Comparison of ENCODE assay signal across 8 mouse cellular contexts in the genomic region with DNA sequence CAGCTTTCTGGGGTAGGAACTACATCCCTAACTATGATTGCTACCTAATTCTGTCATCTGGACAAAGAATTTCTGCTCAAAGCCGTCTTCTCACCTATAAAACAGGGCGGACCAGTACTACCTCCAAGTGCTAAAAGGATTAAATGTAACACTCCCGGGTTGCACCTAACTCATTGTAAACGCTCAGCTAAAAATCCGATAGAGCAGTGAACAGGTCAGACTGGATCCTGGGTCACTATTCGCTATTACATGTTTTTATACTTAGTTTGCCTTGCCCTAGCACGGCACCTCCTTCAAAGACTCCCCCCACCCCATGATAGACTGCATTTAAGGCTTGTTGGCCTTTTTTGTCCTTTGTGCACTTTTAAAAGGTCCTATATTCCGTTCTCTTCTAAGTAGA. TPM values are rescaled to one million over a fixed set of nuclear protein-coding genes. Genes with fewer than 3 reads are reported as not detected.
DNase-seq lines count a peak whose midpoint lies in the region; ATAC-seq and TF ChIP-seq lines count a peak whose summit lies in the region.

No protein-coding gene starts in this region.

- H3K27ac ChIP-seq in kidney, embryonic 15.5 days, result peak overlapping the region; percentile 93; the same call in 1 of the 2 replicates
- H3K27ac ChIP-seq in bone marrow macrophage, adult 2 months (ENCODE audit: insufficient read depth, low read depth, low read length), result no peak overlapping the region
- H3K27ac ChIP-seq in hindbrain, embryonic 13.5 days, result no peak overlapping the region
- H3K27ac ChIP-seq in midbrain, embryonic 14.5 days (replicated peaks; ENCODE audit: low read depth, low read length), result no peak overlapping the region

- WGBS in kidney, embryonic 15.5 days, result 3% methylated on average over 8 of the region's 8 CpGs
- WGBS in hindbrain, embryonic 13.5 days, result 16% methylated on average over 8 of the region's 8 CpGs
- WGBS in midbrain, embryonic 14.5 days, result 6% methylated on average over 8 of the region's 8 CpGs

- H3K9ac ChIP-seq in kidney, embryonic 15.5 days, result peak overlapping the region; percentile 97
- peak overlapping the region; percentile 94 for H3K9ac ChIP-seq in hindbrain, embryonic 13.5 days
- peak overlapping the region; percentile 87 for H3K9ac ChIP-seq in midbrain, embryonic 14.5 days (replicated peaks; ENCODE audit: low read length)

- peaks cover 7% of the 10 kb centered on the region for H3K36me3 ChIP-seq in kidney, embryonic 15.5 days
- H3K36me3 ChIP-seq in hindbrain, embryonic 13.5 days, result no peaks in the 10 kb centered on the region; the same call in 1 of the 2 replicates
- H3K36me3 ChIP-seq in midbrain, embryonic 14.5 days (ENCODE audit: control insufficient read depth, insufficient read depth, low read length), result 0 out of 2 replicates have a peak, but pooled peaks cover 3% of the 10 kb centered on the region

- no peak for TF ChIP-seq CTCF in bone marrow macrophage, adult 2 months (IDR thresholded peaks at IDR 0.05; ENCODE audit: low read depth, low read length)

- ATAC-seq in kidney, embryonic 15.5 days (replicated peaks; ENCODE audit: low FRiP score), result no peak
- ATAC-seq in hindbrain, embryonic 13.5 days (ENCODE audit: low FRiP score), result no peak
- ATAC-seq in midbrain, embryonic 14.5 days (ENCODE audit: low FRiP score, low TSS enrichment), result no peak

- DNase-seq in kidney, postnatal 25 days, result no peak
- peak; percentile 19 for DNase-seq in midbrain, embryonic 14.5 days
- no peak for DNase-seq in adrenal gland, adult 8-10 months
- no peak for DNase-seq in frontal cortex, postnatal 25 days (ENCODE audit: low spot score in 2 of 2)
- no peak for DNase-seq in layer of hippocampus, adult 11-12 months (ENCODE audit: low spot score)

- no peaks in the 10 kb centered on the region for H3K27me3 ChIP-seq in kidney, embryonic 15.5 days
- no peaks in the 10 kb centered on the region for H3K27me3 ChIP-seq in hindbrain, embryonic 13.5 days
- no peaks in the 10 kb centered on the region for H3K27me3 ChIP-seq in midbrain, embryonic 14.5 days (ENCODE audit: control insufficient read depth, insufficient read depth, low read length)

- peak overlapping the region; percentile 94 for H3K4me3 ChIP-seq in kidney, embryonic 15.5 days (replicated peaks)
- H3K4me3 ChIP-seq in bone marrow macrophage, adult 2 months (ENCODE audit: insufficient read depth, low read length), result peak overlapping the region; percentile 84
- peak overlapping the region; percentile 90 for H3K4me3 ChIP-seq in hindbrain, embryonic 13.5 days
- peak overlapping the region; percentile 87 for H3K4me3 ChIP-seq in midbrain, embryonic 14.5 days (replicated peaks; ENCODE audit: low read depth, low read length)

- peak overlapping the region; percentile 75 for H3K4me2 ChIP-seq in kidney, embryonic 15.5 days
- H3K4me2 ChIP-seq in hindbrain, embryonic 13.5 days, result peak overlapping the region; percentile 88
- H3K4me2 ChIP-seq in midbrain, embryonic 14.5 days (ENCODE audit: low read length), result peak overlapping the region; percentile 86

- no peaks in the 10 kb centered on the region for H3K9me3 ChIP-seq in kidney, embryonic 15.5 days (replicated peaks)
- no peaks in the 10 kb centered on the region for H3K9me3 ChIP-seq in hindbrain, embryonic 13.5 days
- no peaks in the 10 kb centered on the region for H3K9me3 ChIP-seq in midbrain, embryonic 14.5 days (ENCODE audit: control insufficient read depth, low read length)

- H3K4me1 ChIP-seq in kidney, embryonic 15.5 days, result peaks cover 57% of the 10 kb centered on the region
- H3K4me1 ChIP-seq in bone marrow macrophage, adult 2 months (ENCODE audit: control insufficient read depth, insufficient read depth, low read length), result peaks cover 14% of the 10 kb centered on the region
- peaks cover 46% of the 10 kb centered on the region for H3K4me1 ChIP-seq in hindbrain, embryonic 13.5 days (replicated peaks)
- peaks cover 21% of the 10 kb centered on the region; the same call in 1 of the 2 replicates for H3K4me1 ChIP-seq in midbrain, embryonic 14.5 days (ENCODE audit: control insufficient read depth, insufficient read depth, low read length)

- TF ChIP-seq POLR2A in bone marrow macrophage, adult 2 months (IDR thresholded peaks at IDR 0.05; ENCODE audit: borderline replicate concordance, low read depth, low read length), result no peak

RNA-seq across cellular contexts. Expression of gene Nudt4, which starts 1.6 kb away (rescaled TPM):
- polyA plus RNA-seq in kidney, embryonic 15.5 days (2015; fragmentation: Nextera tagmentation; extraction: Ambion mirVana), result 113 and 125 TPM in 2 replicates
- 42.5 and 43.1 TPM in 2 replicates for polyA plus RNA-seq in bone marrow macrophage, adult 2 months (2012; ENCODE audit: insufficient read depth, insufficient read length, missing spikeins)
- polyA plus RNA-seq in hindbrain, embryonic 13.5 days (2015; fragmentation: Nextera tagmentation; extraction: Ambion mirVana), result 74.6 and 76.5 TPM in 2 replicates
- polyA plus RNA-seq in midbrain, embryonic 14.5 days (2014; fragmentation: Nextera tagmentation; extraction: Ambion mirVana), result 64.9 and 80.0 TPM in 2 replicates
- total RNA-seq in adrenal gland, adult 8-10 months (2022), result 100 to 1,000 TPM in 3 of 4 experiments, 10 to 100 TPM in 1; 94.5 to 230 (median 162) TPM

RNA-seq across cellular contexts. Expression of gene Ube2n, which starts 47.5 kb away (rescaled TPM):
- 347 and 381 TPM in 2 replicates for polyA plus RNA-seq in kidney, embryonic 15.5 days (2015; fragmentation: Nextera tagmentation; extraction: Ambion mirVana)
- 116 and 121 TPM in 2 replicates for polyA plus RNA-seq in bone marrow macrophage, adult 2 months (2012; ENCODE audit: insufficient read depth, insufficient read length, missing spikeins)
- polyA plus RNA-seq in hindbrain, embryonic 13.5 days (2015; fragmentation: Nextera tagmentation; extraction: Ambion mirVana), result 403 and 411 TPM in 2 replicates
- polyA plus RNA-seq in midbrain, embryonic 14.5 days (2014; fragmentation: Nextera tagmentation; extraction: Ambion mirVana), result 341 and 383 TPM in 2 replicates
- total RNA-seq in adrenal gland, adult 8-10 months (2022), result 100 to 1,000 TPM; 129 to 155 (median 138) TPM
